Mouse (Mus musculus): ENCODE data around the gene Ccdc137.

Gene Ccdc137

DNA sequence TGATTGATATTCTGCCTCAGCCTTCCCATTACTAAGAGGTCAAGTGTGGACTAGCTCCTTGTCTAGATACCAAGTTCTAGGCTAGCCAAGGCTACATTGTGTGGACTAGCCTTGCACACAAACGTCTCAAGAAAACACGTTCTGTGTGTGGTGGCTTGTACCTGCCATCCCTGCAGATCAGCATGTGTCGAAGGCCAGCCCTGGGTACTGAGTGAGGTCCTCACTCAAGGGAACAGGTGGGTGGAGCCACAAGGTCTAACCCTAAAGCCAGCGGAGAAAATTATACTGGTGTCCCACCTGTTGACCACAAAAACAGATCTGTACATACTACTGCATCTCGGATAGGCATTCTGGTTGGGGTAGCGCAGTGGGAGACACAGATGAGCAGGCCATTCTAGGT lies 42.0 kb downstream of the Ccdc137 start:
- no peak for DNase-seq (ENCODE audit: low spot score)

GRCm38 (mm10) chr11:120500357-120500756 lies 42.4 kb downstream of the Ccdc137 start:
- no peak for DNase-seq (ENCODE audit: low spot score)

- DNase-seq (ENCODE audit: low spot score), result no peak
Measured at GRCm38 (mm10) chr11:120501018-120501417, 43.1 kb downstream of the Ccdc137 start.

DNA sequence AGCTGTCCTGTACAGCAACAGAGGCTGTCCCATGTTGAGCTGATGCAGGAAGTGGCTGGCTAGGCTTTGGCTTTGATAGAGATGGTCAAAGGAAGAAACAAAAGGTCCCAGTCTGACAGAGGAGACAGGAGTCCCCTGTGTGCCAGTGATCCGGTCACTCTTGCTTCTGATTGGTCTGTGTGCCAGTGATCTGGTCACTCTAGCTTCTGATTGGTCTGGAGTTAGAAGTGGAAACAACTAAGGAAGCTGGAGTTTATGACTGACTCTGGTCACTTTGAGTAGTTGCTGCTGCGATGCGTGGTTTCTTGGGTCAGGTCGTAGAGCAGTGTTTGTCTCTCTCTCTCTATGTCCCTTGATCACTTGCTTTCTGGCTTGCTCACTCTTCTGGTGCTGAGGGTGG lies 43.8 kb downstream of the Ccdc137 start:
- DNase-seq (ENCODE audit: low spot score), result no peak

GRCm38 (mm10) chr11:120505661-120506060 lies 47.7 kb downstream of the Ccdc137 start:
- no peak for DNase-seq (ENCODE audit: low spot score)

- no peak for DNase-seq (ENCODE audit: low spot score)
Measured at GRCm38 (mm10) chr11:120506899-120507298, 49.0 kb downstream of the Ccdc137 start.

GRCm38 (mm10) chr11:120507611-120508289 lies 49.8 kb downstream of the Ccdc137 start:
- DNase-seq (ENCODE audit: low spot score), result no peak

DNA sequence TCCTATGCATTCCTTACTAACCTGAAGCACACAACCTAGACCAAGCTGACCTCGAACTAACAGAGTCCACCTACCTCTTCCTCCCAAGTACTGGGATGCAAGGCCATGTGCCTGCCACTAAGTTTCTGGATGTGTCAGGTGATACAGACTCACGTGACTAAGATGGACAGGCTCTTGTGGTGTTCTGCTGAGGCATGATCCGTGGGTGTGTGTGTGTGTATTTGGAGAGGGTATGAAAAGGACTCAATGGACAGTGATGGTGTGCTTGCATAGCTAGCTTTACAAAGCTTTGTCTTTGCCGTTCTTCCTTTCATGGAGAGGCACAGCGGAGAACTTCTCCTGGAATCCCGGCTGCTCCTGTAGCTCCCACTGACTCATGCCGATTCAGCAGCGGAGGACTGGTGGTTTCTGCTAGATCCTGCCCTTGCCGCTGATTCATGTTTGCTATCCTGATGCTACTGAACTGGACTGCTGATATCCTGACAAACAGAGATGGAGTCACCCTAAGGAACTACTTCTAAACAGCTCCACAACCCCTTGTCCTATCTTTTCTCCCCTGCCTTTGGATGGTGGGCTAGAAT lies 50.5 kb downstream of the Ccdc137 start:
- DNase-seq (ENCODE audit: low spot score), result no peak

- DNase-seq (ENCODE audit: low spot score), result no peak
Measured at GRCm38 (mm10) chr11:120509940-120510339, 52.0 kb downstream of the Ccdc137 start.

GRCm38 (mm10) chr11:120510375-120511030 lies 52.6 kb downstream of the Ccdc137 start:
- DNase-seq (ENCODE audit: low spot score), result no peak

DNA sequence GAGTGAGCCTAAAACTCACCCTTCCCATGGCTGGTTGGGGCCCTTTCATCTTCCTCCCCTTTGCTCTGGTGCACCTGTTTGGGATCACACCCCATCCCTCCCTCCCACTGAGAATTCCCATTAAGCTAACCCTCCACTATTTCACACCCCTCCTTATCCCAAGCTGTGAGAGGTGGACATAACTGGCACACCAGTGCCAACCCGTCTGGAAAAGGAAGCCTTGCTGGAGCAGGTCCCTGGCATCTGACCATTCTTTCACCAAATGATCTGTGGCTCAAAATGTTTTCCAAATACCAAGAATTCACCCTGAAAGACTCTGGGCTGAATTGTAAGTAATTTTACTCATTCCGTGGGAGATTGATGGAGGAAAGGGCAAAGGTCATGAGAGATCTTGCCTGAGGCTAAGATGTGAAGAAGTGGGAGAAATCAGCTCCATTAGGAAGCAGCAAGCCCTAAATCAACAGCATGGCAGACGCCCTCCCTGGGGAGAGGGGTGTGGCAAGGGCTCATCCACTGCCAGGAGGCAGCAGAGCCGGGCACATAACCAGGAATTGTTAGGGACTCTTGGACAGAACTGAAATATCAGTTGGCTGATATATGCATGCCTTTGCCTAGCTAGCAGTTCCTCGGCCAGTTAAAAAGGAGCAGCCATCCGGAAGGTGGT lies 55.0 kb downstream of the Ccdc137 start:
- DNase-seq (ENCODE audit: low spot score), result no peak
